Mouse (Mus musculus): Measurements from ENCODE around the gene Apol7a.

Apol7a gene

GRCm38 (mm10) chr15:77344127-77345125 is 54.5 kb downstream of the Apol7a start:
- DNase-seq (ENCODE audit: low spot score) = no peak

DNA sequence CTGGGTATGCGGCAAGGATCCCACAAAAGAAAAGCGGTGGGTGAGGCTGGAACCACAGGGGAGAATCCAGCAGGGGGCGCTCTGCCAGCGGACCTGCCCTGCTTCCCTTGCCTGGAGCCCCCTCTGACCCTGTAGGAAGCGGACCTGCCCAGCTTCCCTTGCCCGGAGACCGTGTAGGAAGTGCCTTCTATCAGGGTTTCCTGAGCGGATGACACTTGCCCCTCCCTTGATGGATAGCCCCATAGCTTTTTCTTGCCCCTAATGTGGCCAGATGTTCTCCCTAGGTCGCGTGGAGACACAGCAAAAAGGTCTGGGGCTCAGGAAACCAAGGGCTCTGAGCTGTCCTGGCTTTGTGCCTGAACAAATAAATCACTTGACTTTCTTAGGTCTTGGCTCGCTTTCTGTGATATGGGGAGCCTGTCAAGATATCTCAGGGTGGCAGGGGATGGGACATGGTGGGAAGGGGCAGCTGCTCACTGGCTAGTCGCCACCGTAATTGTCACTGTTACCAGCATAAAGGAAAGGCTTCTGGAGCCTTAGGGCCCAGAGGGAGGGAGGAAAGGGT is 55.3 kb downstream of the Apol7a start:
- peak; percentile 77 for DNase-seq (ENCODE audit: low spot score)

- DNase-seq (ENCODE audit: low spot score) = no peak
Observed at GRCm38 (mm10) chr15:77342962-77343526, 55.9 kb downstream of the Apol7a start.

- no peak for DNase-seq (ENCODE audit: low spot score)
Observed at GRCm38 (mm10) chr15:77342005-77342404, 56.9 kb downstream of the Apol7a start.

GRCm38 (mm10) chr15:77340581-77340980 is 58.3 kb downstream of the Apol7a start:
- no peak for DNase-seq (ENCODE audit: low spot score)

GRCm38 (mm10) chr15:77338924-77339429 is 59.9 kb downstream of the Apol7a start:
- DNase-seq (ENCODE audit: low spot score) = no peak

DNA sequence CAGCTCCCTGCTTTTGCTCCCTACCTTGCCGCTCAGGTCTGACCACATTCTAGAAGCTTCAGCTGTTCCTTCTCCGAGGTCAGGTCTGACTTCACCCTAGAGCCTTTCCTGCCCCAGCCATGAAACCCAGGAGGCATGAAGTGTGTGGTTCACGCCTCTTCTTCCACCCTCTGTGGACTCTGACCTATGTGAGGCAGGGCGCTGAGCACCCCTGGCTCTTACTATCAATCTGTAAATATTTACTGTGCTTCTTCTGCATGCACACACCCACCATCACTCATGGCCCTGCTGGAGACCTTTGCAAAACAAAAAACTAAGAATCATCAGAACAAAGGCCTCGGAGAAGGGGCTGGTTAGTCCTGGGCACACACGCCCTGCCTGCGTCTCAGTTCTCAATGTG is 60.5 kb downstream of the Apol7a start:
- no peak for DNase-seq (ENCODE audit: low spot score)
